Mouse (Mus musculus): ENCODE results near the gene Doxl2.

DNA sequence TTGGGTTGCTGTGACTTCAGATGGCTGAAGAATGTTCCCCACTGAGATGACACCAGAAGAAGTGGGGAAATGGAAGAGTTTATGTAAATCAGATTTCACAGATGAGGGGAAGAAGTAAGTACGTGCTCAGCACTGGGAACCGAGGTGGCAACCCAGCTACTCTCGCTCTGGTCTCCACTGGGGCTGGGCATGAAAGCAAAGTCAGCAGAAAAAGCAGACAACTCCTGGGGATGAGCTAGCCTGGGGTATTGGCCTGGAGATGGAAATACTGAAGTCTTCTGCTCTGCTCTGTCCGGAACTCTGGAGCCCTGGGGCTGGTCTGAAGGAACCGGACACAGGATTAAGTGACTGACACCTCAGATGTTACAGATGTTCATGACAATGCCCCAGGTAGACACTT, 20.6 kb upstream of the Doxl2 start:
- TF ChIP-seq CTCF (IDR thresholded peaks at IDR 0.05; ENCODE audit: borderline replicate concordance, control insufficient read depth, extremely low read depth, insufficient read depth, low read length, poor library complexity), result no peak
- no peak for TF ChIP-seq POLR2A (IDR thresholded peaks at IDR 0.05; ENCODE audit: control insufficient read depth, extremely low read depth, insufficient read depth, low read length, poor library complexity)
